Mouse (Mus musculus) embryo, embryonic 11 days (tissue): ENCODE measurements at regions not wholly inside any gene's neighbourhood (a gene's known extent, or its start where the extent isn't known, plus 50 kb on each side); places are given as distances from the start of the nearest gene placed in this dataset.

ENCODE experiments used
- DNase-seq: peaks from one replicate; pipeline ENCODE4 v3.0.0-alpha.2; 2015

GRCm38 (mm10) chr10:96330639-96331487 lies 194.5 kb downstream of the Gm5426 start:
- no peak for DNase-seq

- DNase-seq: no peak
Measured at GRCm38 (mm10) chr10:96332731-96333201, 196.4 kb downstream of the Gm5426 start.

GRCm38 (mm10) chr10:96333224-96333623 lies 196.8 kb downstream of the Gm5426 start:
- DNase-seq: no peak

GRCm38 (mm10) chr10:96336271-96336670 lies 199.9 kb downstream of the Gm5426 start:
- DNase-seq: no peak

- DNase-seq: no peak
Measured at GRCm38 (mm10) chr10:96337088-96337666, 200.8 kb downstream of the Gm5426 start.

- DNase-seq: no peak
Measured at GRCm38 (mm10) chr10:96337797-96338608, 201.6 kb downstream of the Gm5426 start.

GRCm38 (mm10) chr10:96338609-96338978 lies 202.2 kb downstream of the Gm5426 start:
- no peak for DNase-seq

GRCm38 (mm10) chr10:96342476-96342875 lies 206.1 kb downstream of the Gm5426 start:
- DNase-seq: no peak

- DNase-seq: no peak
Measured at GRCm38 (mm10) chr10:96343666-96344065, 207.3 kb downstream of the Gm5426 start.

- DNase-seq: no peak
Measured at GRCm38 (mm10) chr10:96350692-96351091, 214.3 kb downstream of the Gm5426 start.

- DNase-seq: no peak
Measured at GRCm38 (mm10) chr10:96351320-96351719, 214.9 kb downstream of the Gm5426 start.

- DNase-seq: no peak
Measured at GRCm38 (mm10) chr10:96356980-96357624, 220.7 kb downstream of the Gm5426 start.

- DNase-seq: no peak
Measured at GRCm38 (mm10) chr10:96357632-96358031, 221.2 kb downstream of the Gm5426 start.

- no peak for DNase-seq
Measured at GRCm38 (mm10) chr10:96358984-96359383, 222.6 kb downstream of the Gm5426 start.

GRCm38 (mm10) chr10:96362211-96362610 lies 225.8 kb downstream of the Gm5426 start:
- DNase-seq: no peak

GRCm38 (mm10) chr10:96363867-96364266 lies 227.5 kb downstream of the Gm5426 start:
- DNase-seq: no peak

GRCm38 (mm10) chr10:96365101-96365500 lies 228.7 kb downstream of the Gm5426 start:
- DNase-seq: no peak

GRCm38 (mm10) chr10:96366871-96367270 lies 230.5 kb downstream of the Gm5426 start:
- no peak for DNase-seq

GRCm38 (mm10) chr10:96370547-96371320 lies 234.3 kb downstream of the Gm5426 start:
- no peak for DNase-seq

- DNase-seq: no peak
Measured at GRCm38 (mm10) chr10:96371321-96371653, 234.9 kb downstream of the Gm5426 start.

- peak; percentile 48 for DNase-seq
Measured at GRCm38 (mm10) chr10:96372616-96373346, 236.4 kb downstream of the Gm5426 start.

- no peak for DNase-seq
Measured at GRCm38 (mm10) chr10:96373481-96373880, 237.1 kb downstream of the Gm5426 start.
